Mouse (Mus musculus): ENCODE results near the gene Gm9844. TPM values are rescaled to one million over a fixed set of nuclear protein-coding genes. Genes with fewer than 3 reads are reported as not detected.

Gm9844 gene
- polyA plus RNA-seq, 1 experiment from 2014 or later = 17.8 TPM

- Histone ChIP-seq H3K4me1 (replicated peaks) (no peaks in the 10 kb centered on the region), H3K9ac (no peak overlapping the region), H3K27ac (no peak overlapping the region), H3K4me2 (replicated peaks) (no peak overlapping the region), H3K9me3 (no peaks in the 10 kb centered on the region), H3K27me3 (replicated peaks) (no peaks in the 10 kb centered on the region), H3K36me3 (no peaks in the 10 kb centered on the region), H3K4me3 (replicated peaks) (no peak overlapping the region)
- no peak for ATAC-seq
- WGBS = 52% methylated on average over 2 of the region's 2 CpGs
These were observed 17.6 kb downstream of the Gm9844 start for GRCm38 (mm10) chr7:24879620-24880019.

GRCm38 (mm10) chr7:24882416-24883199 is 20.6 kb downstream of the Gm9844 start:
- ATAC-seq = no peak
- Histone ChIP-seq H3K4me1 (replicated peaks) (peaks cover 19% of the 10 kb centered on the region), H3K27ac (no peak overlapping the region), H3K36me3 (peaks cover 9% of the 10 kb centered on the region; the same call in 1 of the 2 replicates), H3K4me2 (replicated peaks) (no peak overlapping the region), H3K27me3 (replicated peaks) (no peaks in the 10 kb centered on the region), H3K4me3 (replicated peaks) (no peak overlapping the region), H3K9me3 (no peaks in the 10 kb centered on the region), H3K9ac (no peak overlapping the region)
- WGBS = 87% methylated on average over 9 of the region's 9 CpGs

DNA sequence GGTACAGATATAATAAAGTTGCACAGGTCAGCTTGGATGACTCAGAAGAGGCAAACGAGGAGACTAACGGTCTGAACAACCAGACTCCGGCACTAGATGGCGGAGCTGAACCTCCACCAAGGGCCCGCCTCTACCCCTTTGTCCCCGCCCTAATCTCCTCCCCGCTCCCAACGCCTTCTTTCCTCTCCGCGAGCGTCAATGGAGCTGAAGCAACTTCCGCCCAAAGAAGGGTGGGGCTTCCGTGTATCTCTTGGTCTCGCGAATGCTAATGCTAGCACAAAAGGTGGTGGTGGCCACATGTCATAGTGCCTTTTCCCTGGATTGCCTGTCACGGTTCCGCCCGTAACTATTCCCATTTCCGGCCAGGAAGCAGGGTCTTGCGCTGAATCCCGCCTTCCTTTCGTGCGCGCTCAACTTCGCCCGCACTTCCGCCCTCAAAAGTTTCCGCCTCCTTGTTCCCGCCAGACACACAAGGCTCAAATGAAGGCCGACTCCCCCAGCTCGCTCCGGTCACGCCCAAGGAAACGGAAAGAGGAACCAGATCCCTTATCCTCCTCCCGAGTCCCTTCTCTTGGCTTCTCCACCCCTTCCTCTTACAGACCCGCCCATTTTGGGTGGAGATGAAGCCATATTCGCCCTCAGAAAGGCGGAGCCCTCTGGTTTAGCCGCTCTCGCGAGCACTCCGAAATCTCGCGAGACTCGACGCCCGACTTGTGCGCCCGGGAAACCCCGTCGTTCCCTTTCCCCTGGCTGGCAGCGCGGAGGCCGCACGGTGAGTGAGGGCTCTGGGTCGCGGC is 22.1 kb downstream of the Gm9844 start, which contains the start of gene Rps19:
TSS of gene Rps19 (plus strand) at position 476 of the 797 bp plus-strand sequence.
- no peaks in the 10 kb centered on the region for H3K27me3 ChIP-seq (replicated peaks)
- peak within 1 kb of the TSS; percentile 91 for H3K27ac ChIP-seq
- H3K9ac ChIP-seq = peak within 1 kb of the TSS; percentile 100
- peaks cover 18% of the 10 kb centered on the region for H3K36me3 ChIP-seq
- ATAC-seq = peak; percentile 96
- H3K4me3 ChIP-seq (replicated peaks) = peak within 1 kb of the TSS; percentile 99
- no peaks in the 10 kb centered on the region for H3K9me3 ChIP-seq
- H3K4me2 ChIP-seq (replicated peaks) = peak within 1 kb of the TSS; percentile 80
- H3K4me1 ChIP-seq (replicated peaks) = peaks cover 19% of the 10 kb centered on the region
- WGBS = under 1% methylated on average over 57 of the region's 57 CpGs

GRCm38 (mm10) chr7:24884693-24885291 is 22.8 kb downstream of the Gm9844 start:
- ATAC-seq = peak; percentile 1; the same call in 1 of the 2 replicates
- WGBS = under 1% methylated on average over 47 of the region's 47 CpGs
- Histone ChIP-seq H3K9me3 (no peaks in the 10 kb centered on the region), H3K36me3 (peaks cover 24% of the 10 kb centered on the region), H3K4me2 (replicated peaks) (peak overlapping the region; percentile 80), H3K4me3 (replicated peaks) (peak overlapping the region; percentile 99), H3K9ac (peak overlapping the region; percentile 100), H3K4me1 (replicated peaks) (peaks cover 19% of the 10 kb centered on the region), H3K27ac (peak overlapping the region; percentile 91), H3K27me3 (replicated peaks) (no peaks in the 10 kb centered on the region)

DNA sequence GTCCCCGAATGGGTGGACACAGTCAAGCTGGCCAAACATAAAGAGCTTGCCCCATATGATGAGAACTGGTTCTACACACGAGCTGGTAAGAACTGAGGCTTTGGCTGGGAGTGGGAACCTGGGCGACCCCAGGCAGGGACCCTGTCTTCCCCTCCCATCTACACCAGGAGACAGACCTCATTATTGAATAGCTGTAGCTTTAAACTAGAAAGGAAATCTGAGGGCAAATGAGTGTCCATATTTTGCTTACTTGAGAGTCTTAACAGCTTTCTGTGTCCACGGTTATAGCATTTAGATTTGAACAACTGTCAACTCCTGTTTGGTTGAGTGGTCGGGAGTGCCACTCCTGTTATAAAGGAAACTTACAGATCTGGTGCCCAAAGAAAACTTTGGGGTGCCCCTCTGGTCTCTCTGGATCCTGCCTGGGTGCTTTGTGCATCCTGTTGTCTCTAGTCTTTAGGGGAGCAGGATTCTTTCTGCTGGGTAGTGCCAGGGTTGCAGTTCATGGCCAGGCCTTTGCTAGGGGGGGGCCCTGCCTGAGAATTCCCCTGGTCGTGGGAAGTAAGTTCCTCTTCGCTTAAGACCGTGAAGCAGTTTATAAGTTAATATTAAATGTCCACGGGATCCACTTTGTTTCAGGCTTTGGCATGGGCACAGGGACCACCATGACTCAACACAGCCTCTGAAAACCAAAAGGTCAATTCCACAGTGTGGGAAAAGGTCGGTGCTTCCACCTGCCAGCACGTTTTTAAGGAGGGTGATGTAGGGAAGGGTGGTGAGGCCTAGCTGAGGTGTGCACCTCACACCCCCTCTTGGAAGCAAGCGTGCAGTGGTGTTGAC is 23.7 kb downstream of the Gm9844 start:
- peaks cover 19% of the 10 kb centered on the region for H3K4me1 ChIP-seq (replicated peaks)
- H3K27me3 ChIP-seq (replicated peaks) = no peaks in the 10 kb centered on the region
- peaks cover 28% of the 10 kb centered on the region for H3K36me3 ChIP-seq
- H3K4me3 ChIP-seq (replicated peaks) = peak overlapping the region; percentile 99
- H3K9me3 ChIP-seq = no peaks in the 10 kb centered on the region
- H3K9ac ChIP-seq = peak overlapping the region; percentile 100
- no peak for ATAC-seq
- peak overlapping the region; percentile 80 for H3K4me2 ChIP-seq (replicated peaks)
- WGBS = 27% methylated on average over 12 of the region's 12 CpGs
- H3K27ac ChIP-seq = peak overlapping the region; percentile 44

GRCm38 (mm10) chr7:24886308-24886633 is 24.3 kb downstream of the Gm9844 start:
- peaks cover 19% of the 10 kb centered on the region for H3K4me1 ChIP-seq (replicated peaks)

DNA sequence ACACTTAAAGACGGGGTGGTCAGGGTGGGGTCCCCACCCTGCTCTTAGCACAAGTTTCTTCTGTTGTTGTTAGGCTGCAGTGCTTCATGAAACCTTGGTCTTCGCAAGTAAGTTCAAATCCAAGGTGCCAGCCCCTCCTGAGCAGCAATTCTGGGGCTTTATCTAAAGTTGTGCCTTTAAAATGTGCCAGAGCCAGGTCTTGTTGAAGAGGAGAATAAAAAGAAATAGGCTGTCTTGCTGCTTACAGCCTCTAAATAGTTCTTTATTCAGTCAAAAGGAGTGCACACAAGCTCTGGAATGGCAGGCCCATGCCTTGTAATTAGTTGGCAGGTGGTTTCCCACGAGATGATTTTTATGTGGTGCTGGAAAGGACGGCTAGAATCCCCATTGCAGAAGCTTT is 25.1 kb downstream of the Gm9844 start:
- no peak for ATAC-seq
- no peaks in the 10 kb centered on the region for H3K27me3 ChIP-seq (replicated peaks)
- H3K9ac ChIP-seq = peak overlapping the region; percentile 100
- no peaks in the 10 kb centered on the region for H3K9me3 ChIP-seq
- peak overlapping the region; percentile 99 for H3K4me3 ChIP-seq (replicated peaks)
- WGBS = 63% methylated on average over 4 of the region's 4 CpGs
- H3K4me1 ChIP-seq (replicated peaks) = peaks cover 19% of the 10 kb centered on the region
- H3K4me2 ChIP-seq (replicated peaks) = peak overlapping the region; percentile 80
- H3K36me3 ChIP-seq = peaks cover 28% of the 10 kb centered on the region
- H3K27ac ChIP-seq = 0 out of 2 replicates have a peak overlapping the region, but pooled peaks have one; percentile 7

More at GRCm38 (mm10) chr7:24886308-24886633, 24.3 kb downstream of the Gm9844 start:
- Histone ChIP-seq H3K9me3 (no peaks in the 10 kb centered on the region), H3K36me3 (peaks cover 28% of the 10 kb centered on the region), H3K9ac (peak overlapping the region; percentile 100), H3K27ac (no peak overlapping the region), H3K4me3 (replicated peaks) (peak overlapping the region; percentile 99), H3K27me3 (replicated peaks) (no peaks in the 10 kb centered on the region), H3K4me2 (replicated peaks) (peak overlapping the region; percentile 80)
- WGBS = 45% methylated on average over 4 of the region's 4 CpGs
- no peak for ATAC-seq

DNA sequence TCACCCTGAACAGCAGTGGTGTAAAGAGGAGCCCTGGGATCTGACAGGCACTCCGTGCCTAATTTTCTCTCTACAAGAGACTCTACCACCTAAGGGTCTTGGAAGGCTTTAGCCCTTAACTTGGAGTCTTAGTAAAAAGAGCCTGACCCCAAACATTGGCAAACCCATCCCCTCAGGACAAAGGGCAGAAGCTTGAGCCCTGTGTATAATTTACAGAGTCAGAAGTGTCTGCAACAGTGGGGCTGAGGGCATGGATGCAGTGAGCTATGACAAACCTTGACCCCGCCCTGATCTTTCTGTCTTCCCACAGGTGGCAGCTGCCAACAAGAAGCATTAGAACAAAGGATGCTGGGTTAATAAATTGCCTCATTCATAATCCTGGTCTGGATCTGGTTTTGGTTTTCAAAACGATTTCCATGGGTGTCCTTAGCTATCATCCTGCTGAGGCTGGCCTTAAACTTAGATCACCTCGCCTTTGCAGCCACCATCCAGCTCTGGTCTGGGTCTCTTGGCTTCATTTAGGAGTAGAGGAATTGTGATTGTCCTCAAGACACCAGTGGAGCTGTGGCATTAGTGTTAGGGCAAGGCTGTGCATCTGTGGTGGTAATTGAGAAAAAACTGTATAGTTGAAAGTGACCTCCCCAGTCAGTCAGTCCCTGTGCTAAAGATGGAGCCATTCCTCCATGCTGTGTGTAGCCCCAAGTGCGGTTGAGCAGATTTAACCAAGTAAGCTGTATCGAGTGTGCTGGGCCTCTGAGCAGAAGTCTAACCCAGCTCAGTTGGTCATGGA is 27.6 kb downstream of the Gm9844 start:
- H3K9ac ChIP-seq = no peak overlapping the region
- H3K4me1 ChIP-seq (replicated peaks) = peaks cover 19% of the 10 kb centered on the region
- no peak for ATAC-seq
- 79% methylated on average over 6 of the region's 6 CpGs for WGBS
- H3K9me3 ChIP-seq = no peaks in the 10 kb centered on the region
- H3K4me2 ChIP-seq (replicated peaks) = no peak overlapping the region
- H3K36me3 ChIP-seq = peaks cover 28% of the 10 kb centered on the region
- H3K27ac ChIP-seq = peak overlapping the region; percentile 58
- H3K4me3 ChIP-seq (replicated peaks) = no peak overlapping the region
- no peaks in the 10 kb centered on the region for H3K27me3 ChIP-seq (replicated peaks)

- ATAC-seq = peak; percentile 68
- WGBS = 25% methylated on average over 10 of the region's 10 CpGs
- Histone ChIP-seq H3K27me3 (replicated peaks) (no peaks in the 10 kb centered on the region), H3K4me3 (replicated peaks) (no peak overlapping the region), H3K36me3 (peaks cover 28% of the 10 kb centered on the region), H3K4me2 (replicated peaks) (no peak overlapping the region), H3K9me3 (no peaks in the 10 kb centered on the region), H3K9ac (no peak overlapping the region), H3K4me1 (replicated peaks) (peaks cover 19% of the 10 kb centered on the region), H3K27ac (peak overlapping the region; percentile 58)
These were observed 28.5 kb downstream of the Gm9844 start for GRCm38 (mm10) chr7:24890281-24891216.

Data from intestine, embryonic 15.5 days (tissue).